Mouse (Mus musculus) embryonic facial prominence, embryonic 10.5 days (tissue): ENCODE results near the gene Sec14l2. TPM values are rescaled to one million over a fixed set of nuclear protein-coding genes. Genes with fewer than 3 reads are reported as not detected.
"Not testable (repeated sequence)": the region's sequence is repeated elsewhere in the genome, so short reads cannot be mapped to it uniquely, and the experiment has no call there.

ENCODE experiments used
- DNase-seq: peaks from one replicate; pipeline ENCODE4 v3.0.0-alpha.2; 2017; ENCODE audit warnings: low spot score
- H3K27ac ChIP-seq: fragments of 300-500 bp; sonication (generic); replicated peaks from 2 replicates; pipeline ENCODE4 v1.5.1; 2016; ENCODE audit warnings: mild to moderate bottlenecking
- H3K27me3 ChIP-seq: fragments of 300-500 bp; sonication (generic); replicated peaks from 2 replicates; pipeline ENCODE4 v1.6.1; 2016; ENCODE audit warnings: low read depth, mild to moderate bottlenecking; ENCODE audit not compliant: poor library complexity, severe bottlenecking
- H3K36me3 ChIP-seq: fragments of 300-500 bp; sonication (generic); replicated peaks from 2 replicates; pipeline ENCODE4 v1.6.1; 2016; ENCODE audit warnings: mild to moderate bottlenecking, moderate library complexity
- H3K4me1 ChIP-seq: fragments of 300-500 bp; sonication (generic); 2 replicates; pipeline ENCODE4 v1.6.1; 2016
- H3K4me3 ChIP-seq: fragments of 300-500 bp; sonication (generic); 2 replicates; pipeline ENCODE4 v1.5.1; 2016; ENCODE audit warnings: mild to moderate bottlenecking, moderate library complexity
- H3K9me3 ChIP-seq: fragments of 300-500 bp; sonication (generic); 2 replicates; pipeline ENCODE4 v1.6.1; 2016; ENCODE audit warnings: mild to moderate bottlenecking
- WGBS: fragments of 180-500 bp; shearing (Covaris S2); methylation state at CpG from one replicate; pipeline ENCODE4 v1.1.7; 2016; 5-methylcytosine and 5-hydroxymethylcytosine counted together
- polyA plus RNA-seq: library from polyadenylated mRNA; unstranded; fragments of >200 nt; fragmentation: Nextera tagmentation; extraction: Ambion mirVana; gene quantifications from 2 replicates; pipeline ENCODE4 v1.2.1, GENCODE M21; 2016

The Sec14l2 gene
- polyA plus RNA-seq, 1 experiment from 2014 or later: 2.0 TPM

- peaks cover 6% of the 10 kb centered on the region; the same call in 1 of the 2 replicates for H3K9me3 ChIP-seq
- no peak for DNase-seq
- WGBS: 83% methylated on average over 5 of the region's 5 CpGs
- peaks cover 17% of the 10 kb centered on the region for H3K4me1 ChIP-seq
- no peak overlapping the region for H3K27ac ChIP-seq
- no peak overlapping the region for H3K4me3 ChIP-seq
- H3K27me3 ChIP-seq: peaks cover 40% of the 10 kb centered on the region
- no peaks in the 10 kb centered on the region for H3K36me3 ChIP-seq
These were observed 989 bp downstream of the Sec14l2 start for GRCm38 (mm10) chr11:4122226-4122625.

- Histone ChIP-seq H3K4me3 (no peak overlapping the region), H3K36me3 (no peaks in the 10 kb centered on the region), H3K27me3 (peaks cover 45% of the 10 kb centered on the region), H3K9me3 (peaks cover 6% of the 10 kb centered on the region; the same call in 1 of the 2 replicates), H3K27ac (no peak overlapping the region), H3K4me1 (peaks cover 17% of the 10 kb centered on the region)
- 75% methylated on average over 3 of the region's 3 CpGs for WGBS
- DNase-seq: no peak
These were observed 1.5 kb downstream of the Sec14l2 start for GRCm38 (mm10) chr11:4121691-4122090.

GRCm38 (mm10) chr11:4119635-4120034, 3.6 kb downstream of the Sec14l2 start:
- Histone ChIP-seq H3K4me1 (peaks cover 17% of the 10 kb centered on the region), H3K4me3 (no peak overlapping the region), H3K27ac (no peak overlapping the region), H3K27me3 (peaks cover 54% of the 10 kb centered on the region), H3K9me3 (no peaks in the 10 kb centered on the region), H3K36me3 (no peaks in the 10 kb centered on the region)
- no peak for DNase-seq
- WGBS: 82% methylated on average over 5 of the region's 5 CpGs

- Histone ChIP-seq H3K4me3 (peak overlapping the region; percentile 68), H3K9me3 (no peaks in the 10 kb centered on the region), H3K36me3 (no peaks in the 10 kb centered on the region), H3K27me3 (peaks cover 54% of the 10 kb centered on the region), H3K27ac (peak overlapping the region; percentile 62; the same call in 1 of the 2 replicates), H3K4me1 (peaks cover 17% of the 10 kb centered on the region)
- 3% methylated on average over 41 of the region's 41 CpGs for WGBS
- peak; percentile 80 for DNase-seq
These were observed 4.9 kb downstream of the Sec14l2 start for GRCm38 (mm10) chr11:4118081-4118921.

GRCm38 (mm10) chr11:4117372-4118071, 5.7 kb downstream of the Sec14l2 start:
- Histone ChIP-seq H3K4me1 (peaks cover 17% of the 10 kb centered on the region), H3K27me3 (peaks cover 54% of the 10 kb centered on the region)
- WGBS: 42% methylated on average over 3 of the region's 3 CpGs

GRCm38 (mm10) chr11:4116458-4117141, 6.6 kb downstream of the Sec14l2 start:
- Histone ChIP-seq H3K4me3 (no peak overlapping the region), H3K27ac (no peak overlapping the region), H3K27me3 (peaks cover 54% of the 10 kb centered on the region), H3K9me3 (no peaks in the 10 kb centered on the region), H3K36me3 (no peaks in the 10 kb centered on the region), H3K4me1 (peaks cover 17% of the 10 kb centered on the region)
- WGBS: 62% methylated on average over 11 of the region's 11 CpGs
- no peak for DNase-seq

More at GRCm38 (mm10) chr11:4117372-4118071, 5.7 kb downstream of the Sec14l2 start:
- H3K36me3 ChIP-seq: no peaks in the 10 kb centered on the region
- no peak for DNase-seq
- H3K9me3 ChIP-seq: no peaks in the 10 kb centered on the region
- no peak overlapping the region for H3K27ac ChIP-seq
- peak overlapping the region; percentile 68 for H3K4me3 ChIP-seq

GRCm38 (mm10) chr11:4115407-4115806, 7.8 kb downstream of the Sec14l2 start:
- Histone ChIP-seq H3K9me3 (no peaks in the 10 kb centered on the region), H3K27ac (no peak overlapping the region), H3K27me3 (peaks cover 45% of the 10 kb centered on the region), H3K36me3 (no peaks in the 10 kb centered on the region), H3K4me1 (peaks cover 17% of the 10 kb centered on the region), H3K4me3 (no peak overlapping the region)
- no peak for DNase-seq
- WGBS: 91% methylated on average over 4 of the region's 4 CpGs

GRCm38 (mm10) chr11:4114541-4114940, 8.7 kb downstream of the Sec14l2 start:
- not testable (repeated sequence) for H3K9me3 ChIP-seq, DNase-seq, H3K36me3 ChIP-seq, H3K4me3 ChIP-seq, H3K27ac ChIP-seq
- Histone ChIP-seq H3K4me1 (peaks cover 17% of the 10 kb centered on the region), H3K27me3 (peaks cover 37% of the 10 kb centered on the region)
- WGBS: 86% methylated on average over 6 of the region's 6 CpGs

GRCm38 (mm10) chr11:4113970-4114369, 9.2 kb downstream of the Sec14l2 start:
- WGBS: 84% methylated on average over 6 of the region's 6 CpGs
- H3K27ac ChIP-seq: no peak overlapping the region

GRCm38 (mm10) chr11:4113496-4113895, 9.7 kb downstream of the Sec14l2 start:
- no peak overlapping the region for H3K27ac ChIP-seq
- H3K4me3 ChIP-seq: no peak overlapping the region
- 86% methylated on average over 4 of the region's 4 CpGs for WGBS
- no peaks in the 10 kb centered on the region for H3K36me3 ChIP-seq
- H3K4me1 ChIP-seq: peaks cover 18% of the 10 kb centered on the region
- H3K27me3 ChIP-seq: peaks cover 26% of the 10 kb centered on the region
- H3K9me3 ChIP-seq: no peaks in the 10 kb centered on the region
- DNase-seq: no peak

More at GRCm38 (mm10) chr11:4113970-4114369, 9.2 kb downstream of the Sec14l2 start:
- no peaks in the 10 kb centered on the region for H3K9me3 ChIP-seq
- no peak overlapping the region for H3K4me3 ChIP-seq
- peaks cover 21% of the 10 kb centered on the region for H3K4me1 ChIP-seq
- H3K27me3 ChIP-seq: peaks cover 31% of the 10 kb centered on the region
- no peaks in the 10 kb centered on the region for H3K36me3 ChIP-seq
- no peak for DNase-seq

- 88% methylated on average over 6 of the region's 6 CpGs for WGBS
- no peaks in the 10 kb centered on the region for H3K36me3 ChIP-seq
- no peak overlapping the region for H3K27ac ChIP-seq
- peaks cover 20% of the 10 kb centered on the region for H3K27me3 ChIP-seq
- H3K4me3 ChIP-seq: no peak overlapping the region
- DNase-seq: no peak
- H3K4me1 ChIP-seq: peaks cover 12% of the 10 kb centered on the region
- no peaks in the 10 kb centered on the region for H3K9me3 ChIP-seq
These were observed 10.4 kb downstream of the Sec14l2 start for GRCm38 (mm10) chr11:4112861-4113260.

GRCm38 (mm10) chr11:4112033-4112432, 11.2 kb downstream of the Sec14l2 start:
- Histone ChIP-seq H3K4me1 (0 out of 2 replicates have a peak, but pooled peaks cover 6% of the 10 kb centered on the region), H3K27ac (no peak overlapping the region), H3K4me3 (no peak overlapping the region), H3K27me3 (peaks cover 12% of the 10 kb centered on the region), H3K9me3 (no peaks in the 10 kb centered on the region), H3K36me3 (no peaks in the 10 kb centered on the region)
- 88% methylated on average over 4 of the region's 4 CpGs for WGBS
- DNase-seq: no peak
